Mouse (Mus musculus): Measurements from ENCODE around the gene Gm21976. TPM values are rescaled to one million over a fixed set of nuclear protein-coding genes. Genes with fewer than 3 reads are reported as not detected.

Gene Gm21976
- polyA plus RNA-seq, 1 experiment from 2014 or later, result not detected

Other genes with a start within 250 kb of the Gm21976 start
- 18.8 and 19.3 TPM in 2 replicates for gene Arhgef28, start 73.4 kb upstream of the Gm21976 start, polyA plus RNA-seq (2015; fragmentation: Nextera tagmentation; extraction: Ambion mirVana)
- gene Utp15, start 16.8 kb upstream of the Gm21976 start, polyA plus RNA-seq (2015; fragmentation: Nextera tagmentation; extraction: Ambion mirVana), result 32.6 and 33.0 TPM in 2 replicates
- gene Ankra2, start 16.8 kb upstream of the Gm21976 start, polyA plus RNA-seq (2015; fragmentation: Nextera tagmentation; extraction: Ambion mirVana), result 18.0 and 18.8 TPM in 2 replicates
- gene Btf3, start 37.1 kb downstream of the Gm21976 start, polyA plus RNA-seq (2015; fragmentation: Nextera tagmentation; extraction: Ambion mirVana), result 652 and 689 TPM in 2 replicates
- gene Foxd1, start 74.4 kb downstream of the Gm21976 start, polyA plus RNA-seq (2015; fragmentation: Nextera tagmentation; extraction: Ambion mirVana), result 0.04 and 0.06 TPM in 2 replicates
- gene Gm10320, start 212.1 kb downstream of the Gm21976 start, polyA plus RNA-seq (2015; fragmentation: Nextera tagmentation; extraction: Ambion mirVana), result 1.3 and 1.6 TPM in 2 replicates